Mouse (Mus musculus) thymus, adult 2 months (tissue): ENCODE measurements around the gene Cadm3.

ENCODE experiments used
- CTCF ChIP-seq: fragments of 200-500 bp; IDR thresholded peaks from 2 replicates; pipeline ENCODE4 v1.5.1; 2012; ENCODE audit warnings: mild to moderate bottlenecking, control low read depth, low read length, moderate library complexity, borderline replicate concordance; ENCODE audit not compliant: control insufficient read depth, poor library complexity, insufficient read depth; ENCODE audit errors: extremely low read depth
- POLR2A ChIP-seq: fragments of 200-500 bp; IDR thresholded peaks from 2 replicates; pipeline ENCODE4 v1.6.1; 2012; ENCODE audit warnings: mild to moderate bottlenecking, low read length, control low read depth, moderate library complexity; ENCODE audit not compliant: control insufficient read depth, poor library complexity, insufficient read depth; ENCODE audit errors: extremely low read depth

DNA sequence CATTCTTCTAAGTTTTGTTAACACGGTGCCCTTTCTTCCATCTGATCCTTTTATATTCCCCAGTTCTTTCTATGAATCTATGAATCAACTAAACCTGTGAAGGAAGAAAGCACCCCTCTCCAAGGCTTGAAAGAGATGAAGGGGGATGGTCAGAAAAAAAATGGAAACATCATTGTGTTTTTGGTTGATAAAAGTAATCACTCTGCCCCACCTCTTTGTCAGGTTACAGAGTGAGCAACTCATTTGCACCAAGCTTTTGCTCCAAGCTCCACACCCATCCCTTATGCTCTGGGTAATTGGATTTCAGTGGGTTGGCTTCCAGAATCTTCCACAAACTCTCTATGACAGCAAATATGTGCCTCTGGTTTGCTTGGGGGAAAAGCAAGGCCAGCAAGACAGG, 42.1 kb downstream of the Cadm3 start:
- TF ChIP-seq CTCF (no peak), POLR2A (no peak)
